Mouse (Mus musculus): ENCODE data around the gene Exoc6b.
"Not testable (repeated sequence)": the region's sequence is repeated elsewhere in the genome, so short reads cannot be mapped to it uniquely, and the experiment has no call there.

Exoc6b gene

DNA sequence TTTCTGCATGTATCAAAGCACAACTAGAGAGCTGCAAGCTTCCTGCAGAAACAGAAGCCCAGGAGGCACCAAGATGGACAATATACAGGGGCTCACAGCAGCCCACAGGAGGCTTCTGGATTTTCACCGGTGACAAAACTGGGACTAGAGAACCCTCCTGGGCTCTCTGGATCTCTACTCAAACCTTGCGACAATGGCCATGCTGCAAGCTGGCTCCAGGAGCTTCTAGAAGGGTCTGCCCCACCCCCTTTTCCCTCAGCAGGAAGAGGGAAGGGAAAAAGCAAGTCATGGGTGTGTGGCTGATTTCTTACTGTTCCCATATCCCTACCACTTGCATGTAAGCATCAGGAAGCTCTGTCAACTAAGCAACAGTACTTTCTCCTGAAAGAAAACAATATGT, 437.7 kb downstream of the Exoc6b start:
- no peak for DNase-seq (ENCODE audit: low read depth, low spot score)

DNA sequence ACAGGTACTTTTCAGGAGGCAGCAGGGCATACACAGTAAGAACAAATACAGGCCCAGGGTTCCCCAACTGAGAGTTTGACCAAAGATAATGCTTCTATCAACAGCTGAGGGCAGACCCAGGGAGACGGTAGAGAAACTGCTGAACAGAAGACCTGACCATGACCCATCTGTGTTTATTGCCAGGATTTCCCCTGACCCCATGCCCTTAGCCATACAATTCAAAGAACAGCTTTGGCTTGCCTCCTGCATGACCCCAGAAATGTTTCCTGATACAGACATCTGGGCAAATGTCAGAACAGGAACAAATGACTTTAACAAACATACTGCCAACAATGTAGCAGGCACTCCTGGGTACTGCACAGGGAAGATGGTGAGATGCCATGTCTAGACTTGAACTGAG, 439.0 kb downstream of the Exoc6b start:
- DNase-seq (ENCODE audit: low read depth, low spot score) = no peak

DNA sequence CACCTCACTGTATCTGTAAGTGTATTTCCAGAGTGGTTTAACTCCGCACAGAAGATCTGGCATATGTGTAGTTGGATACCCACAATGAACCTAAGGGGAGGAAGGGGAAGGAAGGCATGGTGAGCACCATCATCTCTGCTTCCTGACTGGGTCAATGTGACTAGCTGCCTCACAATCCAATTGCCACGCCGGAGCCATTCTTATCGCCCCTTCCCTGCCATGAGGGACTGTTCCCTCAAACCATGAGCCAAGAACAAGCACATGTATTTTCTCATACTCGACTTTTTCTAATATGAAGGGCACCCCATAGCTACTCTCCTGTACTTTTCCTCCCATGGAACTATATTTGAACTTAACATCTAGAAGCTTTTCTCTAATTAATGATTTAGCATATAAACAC, 440.5 kb downstream of the Exoc6b start:
- no peak for DNase-seq (ENCODE audit: low read depth, low spot score)

DNA sequence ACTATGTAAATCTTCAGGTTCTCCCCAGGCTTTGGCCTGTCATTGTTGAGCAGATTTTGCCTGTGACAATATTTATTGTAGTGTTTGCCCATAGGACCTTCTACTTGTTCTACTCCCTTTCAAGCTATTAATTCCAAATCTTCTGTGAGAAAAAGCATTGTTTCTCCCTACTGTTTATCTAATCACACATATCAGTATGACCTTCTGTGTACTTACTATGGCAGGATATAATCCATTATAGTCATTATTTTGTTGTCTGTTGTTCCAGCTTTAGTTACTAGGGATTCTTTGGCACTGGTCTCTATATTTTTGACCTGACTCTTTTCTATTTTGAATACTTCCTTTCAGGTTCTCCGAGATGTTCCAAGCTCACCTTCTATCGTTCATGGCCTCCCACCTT, 442.9 kb downstream of the Exoc6b start:
- no peak for DNase-seq (ENCODE audit: low read depth, low spot score)

DNA sequence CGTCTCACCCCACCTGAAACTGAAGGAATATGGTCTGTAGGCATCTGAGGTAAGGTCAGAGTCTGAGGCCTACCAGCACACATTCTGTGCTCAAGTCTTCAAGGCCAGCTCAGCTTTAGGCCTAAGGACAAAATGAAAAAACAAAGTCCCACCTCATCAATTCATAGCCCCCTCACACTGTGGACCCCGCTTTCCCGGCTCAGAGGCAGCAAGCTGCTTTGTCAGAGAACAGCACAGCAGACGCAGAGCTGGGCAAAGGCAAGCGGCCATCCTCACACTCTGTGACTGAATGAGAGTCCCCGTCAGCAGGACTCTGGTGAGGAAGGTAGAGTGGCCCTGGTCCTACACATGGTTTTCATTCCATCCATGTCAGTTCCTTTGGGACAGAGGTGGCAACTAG, 450.1 kb downstream of the Exoc6b start:
- no peak for DNase-seq (ENCODE audit: low read depth, low spot score)

DNA sequence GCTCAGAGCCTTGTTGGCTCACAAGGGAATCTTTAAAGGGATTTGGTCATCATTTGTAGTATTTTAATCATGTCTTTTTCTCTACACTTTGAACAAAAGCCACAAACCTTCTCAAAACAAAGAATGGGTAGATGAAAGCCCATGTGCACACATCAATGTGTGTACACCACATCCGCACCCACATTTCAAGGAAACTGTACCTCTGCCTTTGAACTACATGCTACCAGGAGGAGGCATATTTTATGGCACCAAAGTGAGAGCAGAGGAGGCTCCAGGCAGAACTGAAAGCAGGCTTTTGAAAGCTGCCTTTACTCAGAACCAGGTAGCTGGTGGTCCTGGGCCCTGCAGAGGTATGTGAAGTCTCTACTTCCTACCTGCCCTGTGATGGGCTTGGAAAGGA, 452.3 kb downstream of the Exoc6b start:
- no peak for DNase-seq (ENCODE audit: low read depth, low spot score)

DNA sequence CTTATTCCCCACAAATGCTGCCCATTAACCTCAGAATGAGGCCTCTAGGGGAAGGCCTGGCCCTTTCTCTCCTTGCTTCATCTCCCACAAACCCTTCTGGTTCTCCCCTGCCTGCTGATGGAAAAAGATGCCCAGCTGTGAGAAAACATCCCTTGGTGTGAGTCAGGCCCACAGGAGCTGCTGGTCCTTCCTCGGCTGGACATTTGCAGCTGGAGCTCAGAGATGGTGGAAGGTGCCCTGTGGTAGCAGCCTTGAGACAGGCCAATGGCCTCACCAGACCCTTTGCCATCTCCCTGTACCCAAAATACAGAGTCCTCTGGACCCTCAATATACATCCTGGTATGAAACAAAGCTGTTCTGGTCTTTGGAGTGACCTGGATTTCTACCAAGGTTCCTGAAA, 452.7 kb downstream of the Exoc6b start:
- no peak for DNase-seq (ENCODE audit: low read depth, low spot score)

DNA sequence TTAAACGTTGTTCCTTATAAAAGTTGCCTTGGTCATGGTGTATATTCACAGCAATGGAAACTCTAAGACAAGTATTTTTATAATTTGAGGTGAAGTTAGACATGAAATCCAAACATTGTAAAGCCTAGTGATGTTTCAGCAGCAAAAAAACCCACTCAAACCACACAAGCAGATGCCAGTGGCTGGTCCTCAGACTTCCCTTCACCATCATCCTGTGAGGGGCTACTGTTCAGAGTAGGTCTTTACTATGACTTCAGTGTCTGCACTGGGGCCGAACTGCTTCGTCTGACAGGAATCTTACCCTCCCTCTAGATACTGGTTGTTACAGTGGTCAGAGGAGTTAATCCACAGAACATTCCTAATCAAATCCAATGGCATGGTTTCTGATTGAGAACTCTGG, 455.8 kb downstream of the Exoc6b start:
- DNase-seq (ENCODE audit: low read depth, low spot score) = no peak

DNA sequence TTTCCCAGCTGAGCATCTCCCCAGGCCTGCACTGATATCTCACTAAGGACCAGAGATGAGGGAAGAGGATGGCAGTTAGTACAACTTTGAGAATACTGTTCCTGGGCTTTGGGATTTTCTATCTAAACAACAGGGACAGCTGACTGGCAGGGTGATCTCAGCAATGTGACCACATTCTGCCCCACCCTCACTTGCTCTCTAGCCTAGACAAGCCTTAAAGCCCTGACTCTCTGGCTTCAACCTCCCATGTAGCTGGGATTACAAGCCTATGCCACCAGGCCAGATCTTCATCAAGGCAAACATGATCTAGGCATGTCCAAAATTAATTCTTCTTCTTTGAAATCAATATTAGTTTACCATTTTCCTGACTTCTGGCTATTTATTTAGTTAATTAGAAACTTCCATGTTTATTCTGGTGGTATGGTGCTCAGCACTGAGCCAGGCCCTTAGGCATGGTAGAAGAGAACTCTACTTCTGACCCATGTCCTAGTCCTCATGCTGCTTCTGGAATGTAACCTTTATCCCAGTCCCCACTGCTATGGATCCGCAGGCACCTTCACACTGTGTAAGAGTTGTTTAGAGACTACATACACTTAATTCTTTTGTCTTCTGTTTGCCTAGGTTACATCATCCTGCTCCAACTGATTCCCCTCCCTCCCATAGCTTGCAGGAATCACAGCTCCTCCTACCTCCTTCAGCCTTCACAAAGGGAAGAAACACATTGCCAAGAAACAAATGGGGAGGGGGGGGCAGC, 468.0 kb downstream of the Exoc6b start:
- no peak for DNase-seq (ENCODE audit: low read depth, low spot score)

DNA sequence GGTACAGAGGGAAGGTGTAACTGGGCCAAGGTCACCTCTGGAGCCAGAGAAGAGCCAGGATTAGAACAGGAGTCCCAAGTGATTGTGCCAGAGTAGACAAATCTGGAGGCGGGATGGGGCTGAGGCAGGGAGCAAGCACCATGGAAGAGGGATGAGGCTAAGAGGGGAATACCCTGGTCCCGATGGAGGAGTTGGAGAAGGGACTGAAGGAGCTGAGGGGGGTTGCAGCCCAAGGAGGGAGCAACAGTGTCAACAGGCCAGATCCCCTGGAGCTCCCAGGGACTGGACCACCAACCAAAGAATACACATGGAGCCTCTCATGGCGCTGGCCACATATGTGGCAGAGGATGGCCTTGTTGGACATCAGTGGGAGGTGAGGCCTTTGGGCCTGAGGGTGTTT, 470.0 kb downstream of the Exoc6b start:
- DNase-seq (ENCODE audit: low read depth, low spot score) = not testable (repeated sequence)

DNA sequence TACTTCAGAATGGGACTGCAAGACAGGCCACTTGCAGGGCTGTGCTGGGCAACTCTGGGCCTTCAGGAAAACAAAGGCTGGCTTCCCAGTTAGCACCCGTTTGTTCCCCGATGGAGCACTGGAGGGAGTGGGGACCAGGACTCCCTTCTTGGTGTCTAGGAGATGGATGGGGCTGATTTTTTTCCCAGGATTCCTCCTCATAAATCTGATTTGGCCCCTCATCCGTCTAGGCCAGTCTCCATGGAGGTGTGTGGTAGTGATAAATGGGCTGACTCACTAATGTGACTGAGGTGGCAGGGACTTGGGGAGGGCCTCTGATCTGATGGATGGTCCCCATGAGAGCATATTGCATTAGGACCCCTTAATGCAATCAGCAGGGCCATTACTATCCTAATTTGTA, 470.6 kb downstream of the Exoc6b start:
- no peak for DNase-seq (ENCODE audit: low read depth, low spot score)

DNA sequence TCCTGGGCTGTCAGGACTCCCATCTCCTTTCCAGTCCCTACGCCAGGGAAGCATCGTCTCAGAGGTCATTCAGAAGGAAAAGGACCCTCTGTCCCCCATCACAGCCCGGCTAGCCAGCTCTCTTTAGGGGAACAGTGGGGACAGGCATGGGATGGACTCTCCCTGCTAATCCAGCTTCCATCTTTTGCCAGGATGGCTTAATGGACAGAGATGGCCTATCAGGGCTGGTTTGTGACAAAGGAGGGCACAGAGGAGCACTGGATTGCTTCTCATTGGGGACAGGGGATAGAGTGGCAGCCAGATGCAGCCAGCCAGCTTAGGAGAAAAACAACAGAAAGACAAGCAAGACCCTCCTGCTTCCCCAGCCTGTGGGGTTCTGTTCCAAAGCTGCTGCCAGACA, 474.7 kb downstream of the Exoc6b start:
- no peak for DNase-seq (ENCODE audit: low read depth, low spot score)

DNA sequence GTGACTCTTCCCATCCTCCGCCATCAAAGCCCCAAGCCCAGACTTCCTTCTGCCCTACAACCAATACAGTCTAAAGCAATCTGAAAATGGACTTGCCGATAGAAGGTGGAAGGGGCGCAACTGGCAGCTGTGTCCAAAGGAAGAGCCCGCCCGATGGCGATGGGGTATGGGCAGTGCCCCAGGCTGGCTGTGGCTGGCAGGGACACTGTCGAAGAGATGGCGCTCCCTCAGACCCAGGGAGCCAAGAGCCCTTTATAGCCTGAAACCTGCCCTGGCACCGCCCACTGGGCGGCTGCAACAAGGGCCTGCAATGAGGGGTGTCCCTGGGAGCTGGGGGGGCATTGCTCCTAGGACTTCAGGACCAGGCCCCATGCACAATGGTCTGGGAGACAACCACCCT, 475.6 kb downstream of the Exoc6b start, which contains the start of gene Cyp26b1:
Gene Cyp26b1 (minus strand): TSS at position 216 of the 400 bp plus-strand sequence.
- no peak for DNase-seq (ENCODE audit: low read depth, low spot score)

DNA sequence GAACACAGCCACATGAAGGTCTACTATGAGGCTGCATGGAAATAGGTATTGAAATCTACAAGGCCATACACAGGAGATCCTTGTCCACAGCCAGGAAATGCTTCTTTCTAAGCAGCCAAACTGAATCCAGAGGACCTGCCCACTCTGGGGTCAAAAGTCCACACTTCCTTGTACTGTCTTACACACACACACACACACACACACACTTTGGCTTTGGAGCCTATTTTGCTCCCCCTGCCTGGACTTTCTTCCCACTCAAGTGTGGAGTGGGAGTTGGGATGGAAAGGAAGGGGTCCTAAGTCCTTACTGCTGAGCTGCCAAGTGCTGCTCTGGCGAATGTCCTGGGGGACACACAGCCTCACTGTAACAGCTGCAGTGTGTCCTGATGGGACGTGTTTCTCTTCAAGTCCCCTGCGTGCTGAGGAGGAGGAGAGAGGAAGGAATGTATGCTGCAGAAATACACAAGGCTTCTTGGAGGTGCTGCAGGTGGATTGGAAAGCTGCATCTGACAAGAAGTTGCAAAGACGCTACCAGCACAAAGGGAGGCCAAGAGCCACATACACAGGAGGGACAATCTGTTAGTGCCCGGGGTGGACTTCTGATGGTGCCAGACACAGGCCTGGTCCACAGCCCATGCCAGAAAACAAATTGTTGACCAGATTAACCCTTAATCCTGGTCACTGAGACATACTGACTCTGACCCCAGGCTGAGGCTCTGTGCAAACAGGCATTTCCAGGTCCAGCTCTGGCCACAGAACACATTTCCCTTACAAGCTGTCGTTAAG, 478.2 kb downstream of the Exoc6b start:
- no peak for DNase-seq (ENCODE audit: low read depth, low spot score)

DNA sequence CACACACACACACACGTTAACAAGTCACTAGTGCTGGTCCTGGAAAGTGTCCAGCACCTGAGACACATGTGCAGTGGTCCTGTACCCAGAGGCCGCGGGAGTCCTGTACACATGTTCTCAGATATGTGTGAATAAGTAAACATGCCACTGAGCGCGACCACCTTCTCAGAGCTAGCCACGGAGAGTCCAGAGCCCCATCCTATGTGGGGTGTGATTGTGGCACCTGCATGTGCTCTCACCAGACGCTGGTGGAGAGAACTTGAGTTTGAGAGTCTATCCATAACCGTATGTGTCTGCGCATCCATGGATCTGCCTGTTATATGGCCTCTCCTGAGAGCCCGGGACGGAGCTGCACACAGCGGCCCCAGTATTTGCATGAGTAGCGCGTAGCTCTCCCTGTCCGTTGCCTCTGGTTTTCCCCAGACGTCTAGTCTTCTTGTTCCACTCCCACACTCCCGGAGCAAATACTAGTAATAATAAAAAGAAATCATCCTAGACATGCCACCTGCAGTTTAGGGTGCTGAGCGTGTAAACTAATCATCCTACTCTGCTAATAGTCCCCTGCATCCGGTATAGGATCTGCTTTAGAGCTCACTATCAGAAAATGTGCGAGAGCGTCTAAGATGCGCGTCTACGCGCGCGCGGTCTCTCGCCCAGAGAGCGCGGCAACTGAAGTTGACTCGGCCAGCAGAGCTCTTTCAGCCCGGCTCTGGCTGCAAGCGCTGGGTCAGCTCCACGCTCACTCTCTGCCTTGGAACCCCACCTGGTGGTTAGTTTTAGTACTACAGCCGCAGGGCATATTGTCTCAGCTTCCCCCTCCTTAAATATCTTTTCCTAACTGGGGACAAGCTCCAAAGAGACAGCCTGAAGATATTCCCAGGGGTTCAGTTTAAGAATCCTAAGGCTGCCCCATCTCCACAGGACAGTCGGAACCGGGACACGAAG, 479.3 kb downstream of the Exoc6b start:
- DNase-seq (ENCODE audit: low read depth, low spot score) = peak; percentile 84

DNA sequence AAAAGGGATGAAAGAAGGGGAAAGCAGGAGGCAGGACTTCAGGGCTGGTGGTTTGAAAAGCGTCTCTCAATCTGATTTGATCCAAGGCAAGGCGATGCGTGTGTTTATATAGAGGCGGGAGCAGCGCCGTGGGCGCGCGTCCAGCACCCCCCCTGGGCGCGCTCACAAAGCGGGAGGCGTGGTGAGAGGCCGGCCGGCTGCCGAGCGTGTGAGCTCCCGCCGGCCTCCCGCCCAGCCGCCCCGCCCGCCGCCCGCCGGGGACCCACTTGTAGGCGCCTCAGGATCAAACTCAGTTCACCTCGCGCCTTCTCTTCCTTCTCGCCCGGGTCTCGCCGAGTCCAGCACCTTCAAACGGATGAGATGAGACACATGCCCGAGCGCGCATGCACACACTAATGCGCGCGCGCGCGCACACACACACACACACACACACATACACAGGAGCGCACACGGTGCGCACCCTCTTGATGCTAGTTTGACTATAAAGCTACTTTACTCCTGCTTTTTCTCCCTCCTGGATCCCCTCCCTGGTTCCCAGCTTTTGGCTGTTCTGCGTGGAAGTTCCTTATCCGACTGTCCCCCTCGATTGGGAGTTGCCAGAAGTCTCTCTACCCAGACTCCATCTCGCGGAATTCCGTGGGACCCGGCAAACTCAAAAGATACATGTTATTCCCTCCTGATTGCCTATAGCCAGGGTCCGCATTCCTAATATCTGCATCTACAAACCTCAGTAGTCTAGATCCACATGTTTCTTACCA, 480.2 kb downstream of the Exoc6b start:
- peak; percentile 48 for DNase-seq (ENCODE audit: low read depth, low spot score)

DNA sequence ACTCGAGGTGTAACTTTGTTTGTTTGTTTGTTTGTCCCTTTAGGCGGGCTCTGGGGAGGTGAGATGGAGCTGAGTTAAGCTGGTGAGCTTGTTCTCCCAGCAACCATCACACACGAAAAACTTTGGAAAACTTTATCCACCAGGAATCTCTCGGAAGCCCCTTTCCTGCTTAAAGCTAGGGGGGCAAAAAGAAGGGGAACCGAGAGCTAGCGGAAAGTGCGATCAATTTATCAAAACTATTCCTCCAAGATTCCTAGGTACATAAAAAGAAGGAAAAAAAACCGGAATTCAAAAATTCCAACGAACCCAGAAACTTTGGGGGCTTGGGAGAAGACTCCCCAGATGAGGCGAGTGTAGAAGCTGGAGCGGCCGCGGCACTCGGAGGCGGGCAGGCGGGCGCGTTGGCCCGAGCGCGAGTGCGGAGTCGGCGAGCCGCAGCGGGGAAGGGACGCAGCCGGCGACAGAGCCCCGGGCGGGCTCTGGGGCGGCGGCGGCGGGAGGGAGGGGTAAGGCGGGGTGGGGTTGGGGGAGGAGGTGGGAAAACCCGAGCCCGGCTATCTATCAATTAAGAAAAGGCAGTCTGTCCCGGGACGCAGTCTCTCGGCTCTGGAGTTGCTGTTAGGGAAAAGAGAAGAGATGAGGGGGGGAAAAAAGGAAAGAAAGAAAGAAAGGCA, 481.0 kb downstream of the Exoc6b start:
- DNase-seq (ENCODE audit: low read depth, low spot score) = peak; percentile 27

DNA sequence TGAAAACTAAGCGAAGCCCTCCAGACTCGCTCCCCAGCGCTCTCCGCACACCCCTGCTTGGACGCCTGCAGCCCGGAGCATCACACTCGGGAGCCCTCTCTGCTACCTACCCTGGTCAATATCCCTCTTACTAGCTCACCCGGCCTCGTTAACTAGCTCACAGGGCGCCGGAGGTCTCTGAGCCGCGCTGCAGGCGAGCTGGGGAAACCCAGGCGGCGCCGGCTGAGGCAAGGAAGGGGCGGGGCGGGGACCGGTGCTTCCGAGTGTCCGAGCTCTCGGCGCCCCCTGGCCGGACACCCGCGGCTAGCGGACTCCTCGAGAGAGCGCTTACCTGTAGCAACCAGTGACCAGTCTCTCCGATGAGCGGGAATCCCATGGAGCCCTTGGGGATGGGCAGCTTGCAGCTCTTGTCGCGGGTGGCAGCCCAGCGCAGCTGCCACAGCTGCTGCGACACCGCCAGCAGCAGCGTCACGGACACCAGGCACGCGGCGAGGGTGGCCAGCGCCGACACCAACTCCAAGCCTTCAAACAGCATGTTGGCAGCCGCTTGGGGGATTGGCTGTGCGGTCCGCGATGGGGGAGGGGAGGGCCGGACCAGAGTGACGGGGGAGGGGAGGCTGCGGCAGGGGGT, 481.7 kb downstream of the Exoc6b start:
- peak; percentile 52 for DNase-seq (ENCODE audit: low read depth, low spot score)

DNA sequence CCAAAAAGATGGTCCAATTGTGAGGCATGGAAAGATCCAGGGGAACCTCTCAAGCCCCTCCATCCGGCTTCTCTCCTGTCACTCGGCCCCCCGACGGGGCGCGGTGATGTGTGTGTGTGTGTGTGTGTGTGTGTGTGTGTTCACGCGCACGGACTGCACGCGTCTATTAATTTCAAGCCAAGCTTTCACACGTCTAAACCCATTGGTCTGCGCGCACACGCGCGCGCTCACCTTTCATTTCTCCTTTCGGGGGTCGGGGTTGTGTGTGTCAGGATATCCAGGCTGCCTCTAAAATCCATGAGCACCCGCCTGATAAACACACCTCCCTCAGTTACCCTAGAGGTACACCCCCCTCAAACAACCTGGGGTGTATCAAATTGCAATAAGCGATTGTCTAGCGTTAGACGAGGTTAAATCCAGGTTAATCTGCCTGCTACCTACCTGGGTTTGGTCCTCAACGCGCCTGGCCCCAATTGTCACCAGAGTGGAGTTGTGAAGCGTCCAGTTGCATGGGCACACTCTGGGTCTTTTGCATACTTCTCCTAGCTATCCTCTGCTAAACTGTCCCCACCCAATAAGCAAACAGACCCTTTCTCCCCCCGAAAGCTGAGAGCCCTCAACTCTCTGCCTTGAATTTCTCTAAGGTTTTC, 482.6 kb downstream of the Exoc6b start:
- DNase-seq (ENCODE audit: low read depth, low spot score) = no peak

Data from R1 (cell line).